Mouse (Mus musculus): ENCODE data around the gene Pcca.

GRCm38 (mm10) chr14:122582491-122583077 is 48.5 kb downstream of the Pcca start:
- TF ChIP-seq FOSL1 (IDR thresholded peaks at IDR 0.05; ENCODE audit: insufficient read depth, low read length, poor library complexity, severe bottlenecking) = no peak
- TF ChIP-seq CTCF (IDR thresholded peaks at IDR 0.05; ENCODE audit: control insufficient read depth, insufficient read depth, insufficient read length) = no peak
- TF ChIP-seq MYOD1 (IDR thresholded peaks at IDR 0.05; ENCODE audit: control insufficient read depth, insufficient read length, low read depth) = no peak
- TF ChIP-seq MYOG (IDR thresholded peaks at IDR 0.05; ENCODE audit: control insufficient read depth, extremely low read depth, insufficient read length) = no peak
- no peak for TF ChIP-seq CEBPB (IDR thresholded peaks at IDR 0.05; ENCODE audit: low read depth)
- no peak for TF ChIP-seq MAX (IDR thresholded peaks at IDR 0.05)
- no peak for TF ChIP-seq USF1 (IDR thresholded peaks at IDR 0.05; ENCODE audit: low read depth)

Data from C2C12 (cell line).